Mouse (Mus musculus) heart, postnatal 0 days (tissue): Measurements from ENCODE around the gene Kif5c.

Experiments
- CTCF ChIP-seq: IDR thresholded peaks from 2 replicates; pipeline ENCODE4 v1.5.1; 2016; ENCODE audit warnings: antibody characterized with exemption, control low read depth, low read depth
- EP300 ChIP-seq: IDR thresholded peaks from 2 replicates; pipeline ENCODE4 v1.6.1; 2016; ENCODE audit warnings: antibody characterized with exemption, low read depth

- TF ChIP-seq CTCF, result no peak
- no peak for TF ChIP-seq EP300
These were observed 114.5 kb downstream of the Kif5c start for GRCm38 (mm10) chr2:49733656-49734008.
